Mouse (Mus musculus): ENCODE results near the gene Kctd17.

The Kctd17 gene

DNA sequence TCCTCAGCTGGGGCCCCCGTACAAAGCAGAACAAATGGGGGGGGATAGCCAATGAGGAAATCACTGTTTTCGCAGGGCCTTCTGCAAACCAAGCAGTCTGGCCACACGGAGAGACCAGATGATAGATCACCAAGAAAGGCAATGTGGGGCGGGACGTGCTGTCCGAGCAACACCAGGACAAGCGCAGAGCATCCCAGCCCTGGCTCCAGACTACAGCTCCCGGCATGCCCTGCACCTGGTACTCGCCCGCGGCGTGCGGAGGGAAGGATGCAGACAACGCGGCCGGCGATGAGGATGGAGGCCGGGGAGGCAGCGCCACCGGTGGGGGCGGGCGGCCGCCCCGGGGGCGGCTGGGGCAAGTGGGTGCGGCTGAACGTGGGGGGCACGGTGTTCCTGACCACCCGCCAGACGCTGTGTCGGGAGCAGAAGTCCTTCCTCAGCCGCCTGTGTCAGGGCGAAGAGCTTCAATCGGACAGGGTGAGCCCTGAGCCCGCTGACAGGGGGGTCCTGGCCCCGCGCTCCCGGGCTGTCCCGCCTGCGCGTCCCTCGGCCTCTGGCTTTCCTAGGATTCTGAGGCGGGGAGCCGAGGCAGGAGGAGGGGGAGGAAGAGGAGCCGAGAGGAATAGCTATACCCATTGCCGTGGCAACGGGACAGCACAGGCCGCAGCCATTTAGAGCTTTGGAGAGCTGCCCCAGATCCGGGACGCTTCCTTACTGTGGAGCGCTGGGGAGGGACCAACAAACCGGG, at the start of gene Kctd17:
Kctd17 (plus strand) TSS at position 174 of the 748 bp plus-strand sequence.
- in situ Hi-C loops (cut with MboI; ENCODE audit: low sequenced_read_pairs) = no loop called here

DNA sequence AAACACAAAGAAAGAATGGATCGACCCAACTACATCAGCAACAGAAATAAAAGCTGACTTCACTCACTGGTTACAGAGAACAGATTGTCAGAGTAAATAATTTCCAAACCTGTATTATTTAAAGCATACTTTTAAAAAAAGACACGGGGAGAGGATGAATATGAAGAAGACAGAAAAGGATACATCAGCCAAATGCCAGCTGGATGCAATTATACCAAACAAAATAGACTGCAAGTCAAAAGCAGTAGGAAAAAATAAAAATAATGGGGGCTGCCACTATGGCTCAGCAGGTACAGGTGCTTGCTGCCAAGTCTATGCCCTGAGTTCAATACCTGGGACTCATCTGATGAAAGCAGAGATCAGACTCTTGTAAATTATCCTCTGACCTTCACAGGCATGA, 48.2 kb upstream of the Kctd17 start:
- in situ Hi-C loops (cut with MboI; ENCODE audit: low sequenced_read_pairs) = no loop called here

DNA sequence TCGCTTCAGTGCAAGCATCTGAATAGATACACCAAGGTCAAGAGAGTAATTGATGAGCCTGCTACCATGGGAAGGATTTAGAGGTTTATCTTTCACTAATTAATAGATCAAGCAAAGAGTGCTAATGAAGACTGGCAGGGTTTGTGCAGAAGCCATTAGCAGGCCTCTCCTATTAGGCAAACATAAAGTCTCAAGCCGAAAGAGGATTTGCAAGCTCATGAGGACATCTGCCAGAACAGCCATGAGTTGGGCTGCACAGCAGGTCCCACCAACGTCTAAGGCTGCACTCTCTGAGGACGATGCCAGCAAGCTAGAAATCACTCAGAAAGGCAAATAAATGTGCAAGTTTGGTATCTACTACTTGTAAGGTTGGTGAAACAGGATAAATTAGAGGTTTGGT, 47.6 kb upstream of the Kctd17 start:
- in situ Hi-C loops (cut with MboI; ENCODE audit: low sequenced_read_pairs) = no loop called here

DNA sequence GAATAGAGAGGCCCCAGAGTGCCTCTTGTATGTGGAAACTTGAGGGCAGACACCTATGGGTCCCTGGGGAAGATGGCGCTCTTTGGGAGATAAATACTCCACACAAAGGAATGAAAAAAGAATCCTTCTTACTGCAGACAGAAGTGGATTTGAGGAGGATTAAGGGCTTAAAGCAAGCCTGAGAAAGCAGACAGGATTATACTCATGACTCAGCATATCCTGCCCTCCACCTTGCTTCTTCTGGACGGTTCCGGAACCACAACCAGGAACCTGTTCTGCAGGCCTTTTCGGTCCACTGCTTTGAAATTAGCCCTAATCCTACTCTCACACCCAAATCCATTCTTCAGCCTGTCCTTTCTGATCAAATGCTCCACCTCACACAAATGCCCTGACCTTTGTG, 46.2 kb upstream of the Kctd17 start:
- in situ Hi-C loops (cut with MboI; ENCODE audit: low sequenced_read_pairs) = no loop called here

DNA sequence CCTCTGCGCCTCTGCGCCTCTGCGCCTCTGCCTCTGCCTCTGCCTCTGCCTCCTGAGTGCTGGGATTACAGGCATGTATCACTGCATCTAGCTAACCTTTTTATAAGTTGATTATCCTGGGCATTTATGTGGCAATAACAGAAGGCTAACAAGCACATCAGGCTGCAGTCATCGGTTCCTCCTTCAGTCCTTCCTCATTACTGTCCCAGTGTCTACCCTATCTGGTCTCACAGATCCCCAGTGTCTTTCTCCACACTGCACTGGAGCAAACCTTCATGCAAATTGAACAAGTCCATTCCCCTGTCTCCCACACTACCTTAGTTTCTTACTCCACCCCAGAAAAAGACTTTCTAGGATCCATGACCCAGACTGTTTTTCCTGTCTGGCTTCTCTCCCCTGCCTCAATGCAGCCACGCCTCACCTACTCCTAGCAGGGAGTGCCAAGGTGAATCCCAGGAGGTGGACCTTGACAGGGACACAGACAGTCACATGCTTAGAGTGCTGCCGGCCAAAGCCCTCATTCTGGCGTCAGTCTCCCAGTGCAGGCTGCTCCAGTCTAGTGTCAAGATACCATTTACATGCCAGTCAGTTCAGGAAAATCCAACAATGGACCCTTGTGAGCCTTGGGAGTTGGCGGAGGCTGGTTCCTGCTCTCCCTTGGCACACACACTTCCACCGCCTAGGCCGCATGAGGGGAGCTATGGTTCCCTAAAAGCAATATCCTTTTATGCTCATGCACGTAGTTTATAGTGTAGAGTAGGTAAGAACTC, 44.7 kb upstream of the Kctd17 start:
- in situ Hi-C loops (cut with MboI; ENCODE audit: low sequenced_read_pairs) = no loop called here

DNA sequence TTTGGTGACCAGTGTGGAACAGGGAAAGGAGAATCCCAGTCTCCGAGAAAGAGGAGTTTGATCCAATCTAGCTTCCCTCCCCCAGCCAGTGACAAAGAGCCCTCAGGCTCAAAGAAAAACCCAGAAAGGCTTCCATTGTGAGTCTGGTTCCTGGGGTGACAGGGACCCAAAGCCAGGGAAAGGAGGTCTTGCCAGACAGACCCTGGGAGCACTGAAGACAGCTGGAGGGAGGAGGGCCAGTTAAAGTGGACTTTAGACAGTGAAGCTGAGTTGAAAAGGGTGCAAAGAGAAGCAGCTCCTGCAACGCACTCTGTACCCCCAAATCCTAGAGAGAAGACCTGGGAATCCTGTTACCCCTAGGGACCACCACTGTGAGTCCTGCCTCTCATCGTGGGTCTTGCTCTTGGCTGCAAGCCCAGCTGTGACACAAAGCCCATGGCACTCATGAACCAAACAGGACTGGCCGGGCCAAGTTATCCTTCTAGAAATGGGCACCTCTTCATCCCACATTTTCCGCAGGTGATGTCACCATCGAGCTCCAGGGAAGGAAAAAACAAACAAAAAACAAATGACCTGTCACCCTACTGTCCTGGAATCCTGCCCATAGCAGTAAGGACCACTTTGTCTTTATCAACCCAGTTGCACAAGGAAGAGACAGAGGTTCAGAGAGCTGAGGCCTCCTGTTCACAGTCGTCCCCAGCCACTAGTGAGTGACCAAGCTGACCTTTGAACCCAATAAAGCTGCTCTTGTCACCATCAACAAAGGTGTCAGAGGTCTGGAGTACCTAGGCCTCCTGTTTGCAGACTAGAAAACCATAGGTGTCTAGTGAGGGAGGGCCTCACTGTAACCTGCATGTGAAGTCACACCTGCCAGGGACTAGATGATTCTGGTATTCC, 43.9 kb upstream of the Kctd17 start:
- in situ Hi-C loops (cut with MboI; ENCODE audit: low sequenced_read_pairs) = no loop called here

DNA sequence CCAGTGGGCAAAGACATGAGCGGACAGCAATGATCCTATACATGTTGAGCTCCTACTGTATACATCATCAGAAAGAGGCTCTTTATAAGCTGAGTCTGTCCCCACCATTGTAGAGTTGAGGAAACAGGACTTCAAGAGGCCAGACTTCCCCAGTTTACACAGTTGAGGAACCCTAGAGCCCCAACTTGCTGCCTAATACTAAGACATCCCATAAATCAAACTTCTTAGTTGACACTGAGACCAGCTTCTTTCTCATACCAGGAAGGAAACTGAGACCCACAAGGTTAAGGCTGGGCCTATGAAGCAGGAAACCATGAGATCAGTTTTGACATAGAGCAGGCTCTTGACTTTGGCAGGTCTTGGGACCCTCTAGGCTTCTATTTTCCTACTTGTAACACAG, 42.8 kb upstream of the Kctd17 start:
- in situ Hi-C loops (cut with MboI; ENCODE audit: low sequenced_read_pairs) = no loop called here

DNA sequence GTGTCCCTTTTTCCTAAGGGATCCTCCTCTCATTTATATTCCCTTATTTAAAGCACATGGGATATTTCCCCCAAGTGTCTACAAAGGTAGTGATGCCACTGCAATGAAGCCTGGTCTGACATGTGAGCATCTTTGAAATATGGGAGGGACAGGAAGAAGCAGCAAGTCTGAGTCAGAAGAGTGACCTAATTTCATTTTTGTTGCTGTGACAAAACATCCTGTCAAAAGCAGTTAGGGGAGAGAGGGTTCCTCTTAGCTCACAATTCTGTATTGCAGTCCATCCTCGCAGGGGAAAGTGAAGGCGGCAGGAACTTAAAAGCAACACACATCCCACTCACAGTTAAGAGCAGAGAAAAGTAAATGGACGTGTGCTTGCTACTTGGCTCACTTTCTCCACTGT, 37.5 kb upstream of the Kctd17 start:
- in situ Hi-C loops (cut with MboI; ENCODE audit: low sequenced_read_pairs) = no loop called here

DNA sequence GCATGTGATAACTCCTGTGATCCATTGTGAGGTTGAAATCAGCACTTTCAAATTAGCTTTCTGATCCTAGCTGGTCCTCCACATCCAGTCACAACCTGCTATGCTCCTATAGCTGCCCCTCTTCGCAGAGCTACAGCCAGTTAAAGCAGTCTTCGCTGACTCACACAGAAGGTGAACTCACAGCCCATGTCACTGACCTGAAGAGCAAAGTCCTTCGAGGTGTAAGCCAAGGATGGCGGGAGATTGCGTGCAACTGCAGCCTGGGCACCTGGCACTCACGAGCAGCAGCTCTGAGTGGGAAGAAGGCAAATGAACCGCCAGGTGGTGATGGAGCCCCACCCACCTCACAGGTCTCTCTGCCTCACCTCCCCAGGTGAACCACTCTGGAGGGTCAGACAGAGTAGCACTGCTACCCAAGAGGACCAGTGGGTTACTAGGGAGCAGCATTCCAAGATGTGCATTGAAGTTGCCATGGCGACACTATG, 32.8 kb upstream of the Kctd17 start, which contains the start of gene Tex33:
Tex33 (minus strand) TSS at position 435 of the 485 bp plus-strand sequence.
- in situ Hi-C loops (cut with MboI; ENCODE audit: low sequenced_read_pairs) = no loop called here

DNA sequence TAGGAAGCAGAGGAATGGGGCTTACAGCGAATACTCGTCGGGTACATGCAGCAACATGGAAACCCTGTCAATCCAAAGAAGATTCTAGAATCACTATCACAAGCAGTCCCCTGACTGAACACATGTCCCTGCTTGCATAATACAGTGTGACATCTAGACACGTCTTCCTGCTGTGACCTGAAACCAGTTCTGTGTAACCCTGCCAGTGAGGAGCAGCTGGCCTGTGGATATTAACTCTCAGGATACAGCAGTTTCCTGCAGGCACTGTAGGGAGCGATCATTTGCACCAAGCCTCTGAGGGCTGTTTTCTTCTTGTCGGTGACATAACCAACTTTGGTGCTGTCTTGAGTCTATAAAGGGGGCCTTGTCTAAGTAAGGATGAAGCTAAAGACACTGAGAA, 27.0 kb upstream of the Kctd17 start:
- in situ Hi-C loops (cut with MboI; ENCODE audit: low sequenced_read_pairs) = no loop called here

DNA sequence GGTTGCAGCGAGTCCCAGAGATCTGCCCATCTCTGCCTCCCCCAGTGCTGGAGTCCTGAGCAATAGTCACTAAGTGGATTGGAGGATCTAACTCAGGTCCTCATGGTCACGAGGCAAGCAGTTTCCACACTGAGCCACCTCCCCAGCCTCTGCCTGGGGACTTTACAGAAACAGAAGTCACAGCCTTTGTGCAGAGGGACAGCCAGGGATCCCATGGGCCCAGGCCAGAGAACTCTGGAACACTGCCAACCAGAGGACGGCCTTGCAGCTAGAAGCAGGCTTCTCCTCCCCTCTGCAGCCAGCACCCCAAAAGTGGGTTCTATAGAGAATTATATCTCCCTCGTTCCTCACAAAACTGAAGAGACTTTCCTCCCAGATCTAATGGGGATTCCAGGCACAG, 26.4 kb upstream of the Kctd17 start:
- in situ Hi-C loops (cut with MboI; ENCODE audit: low sequenced_read_pairs) = no loop called here

DNA sequence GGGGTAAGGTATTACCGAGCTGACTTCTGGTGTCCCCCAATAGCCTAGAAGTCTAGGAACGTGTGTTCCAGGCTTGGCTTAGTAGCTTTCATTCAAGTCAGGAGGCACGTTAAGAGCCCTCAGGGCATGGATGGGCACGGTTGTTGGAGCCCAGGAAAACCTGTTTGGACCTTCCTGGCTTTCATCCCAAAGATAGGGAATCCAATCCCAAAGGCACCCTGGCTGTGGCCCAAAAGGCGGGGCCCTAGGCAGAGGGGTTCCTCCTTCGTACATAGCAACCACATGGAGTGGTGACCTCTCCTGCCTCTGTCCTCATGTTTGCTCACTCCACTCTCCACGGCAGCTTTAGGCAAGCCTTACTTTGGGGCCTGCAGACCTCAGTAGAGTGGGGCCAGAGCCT, 25.9 kb upstream of the Kctd17 start:
- in situ Hi-C loops (cut with MboI; ENCODE audit: low sequenced_read_pairs) = no loop called here

DNA sequence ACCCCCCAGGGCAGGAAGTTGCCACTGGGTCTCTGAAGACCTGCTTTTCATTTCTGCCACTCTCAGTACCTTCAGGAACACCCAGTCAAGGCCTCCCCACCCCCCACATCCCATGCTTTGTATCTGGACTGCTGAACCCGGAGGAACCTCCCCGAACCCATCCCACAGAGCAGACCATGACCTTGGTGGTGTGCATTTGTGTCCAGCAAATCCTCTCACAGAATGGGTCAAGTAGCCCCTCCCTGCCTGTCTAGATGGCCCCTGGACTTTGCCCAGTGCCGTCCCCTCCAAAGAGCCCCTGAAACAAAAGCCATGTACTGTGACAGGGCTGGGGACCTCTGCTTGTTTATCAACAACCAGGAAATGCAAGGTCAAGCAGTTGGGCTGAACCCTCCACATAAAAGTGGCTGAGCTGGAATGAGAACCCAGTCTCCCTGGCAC, 25.0 kb upstream of the Kctd17 start:
- in situ Hi-C loops (cut with MboI; ENCODE audit: low sequenced_read_pairs) = no loop called here

DNA sequence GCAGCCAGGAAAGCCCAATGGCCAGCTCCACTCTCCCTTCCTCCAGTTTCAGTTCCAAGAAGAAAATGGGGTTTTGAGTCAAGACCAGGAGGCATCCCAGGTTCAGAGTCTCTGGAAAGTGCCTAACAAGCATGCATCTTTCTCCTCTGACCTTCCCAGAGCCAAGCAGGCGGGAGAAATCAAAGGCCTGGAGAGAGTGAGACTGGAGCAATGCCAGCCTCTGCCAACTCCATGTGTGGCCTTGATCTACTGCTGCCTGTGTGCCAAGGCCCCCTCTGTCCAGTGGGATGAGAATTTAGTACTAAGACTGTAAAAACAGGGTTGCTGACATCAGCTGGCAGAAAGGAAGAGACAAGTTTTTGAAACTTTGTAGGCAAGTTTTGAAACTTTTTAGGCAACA, 24.5 kb upstream of the Kctd17 start:
- in situ Hi-C loops (cut with MboI; ENCODE audit: low sequenced_read_pairs) = no loop called here

DNA sequence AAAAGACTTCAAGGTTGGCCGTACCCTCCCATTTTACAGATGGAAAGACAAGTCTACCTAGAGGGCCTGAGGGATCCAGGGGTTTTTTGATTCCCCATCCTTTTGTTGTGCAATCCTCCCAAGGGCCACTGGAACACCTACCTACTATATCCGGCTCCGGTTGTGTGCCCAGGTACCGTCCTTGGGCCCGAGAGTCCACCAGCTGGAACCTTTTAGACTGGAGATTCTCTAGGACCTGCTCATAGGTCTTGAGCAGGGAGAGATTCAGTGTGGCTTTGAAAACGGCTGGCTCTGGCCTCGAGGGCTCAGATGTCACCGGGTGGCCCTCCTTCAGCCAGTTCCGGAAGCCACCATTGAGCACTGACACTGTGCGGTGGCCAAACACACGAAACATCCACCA, 23.3 kb upstream of the Kctd17 start:
- in situ Hi-C loops (cut with MboI; ENCODE audit: low sequenced_read_pairs) = no loop called here

DNA sequence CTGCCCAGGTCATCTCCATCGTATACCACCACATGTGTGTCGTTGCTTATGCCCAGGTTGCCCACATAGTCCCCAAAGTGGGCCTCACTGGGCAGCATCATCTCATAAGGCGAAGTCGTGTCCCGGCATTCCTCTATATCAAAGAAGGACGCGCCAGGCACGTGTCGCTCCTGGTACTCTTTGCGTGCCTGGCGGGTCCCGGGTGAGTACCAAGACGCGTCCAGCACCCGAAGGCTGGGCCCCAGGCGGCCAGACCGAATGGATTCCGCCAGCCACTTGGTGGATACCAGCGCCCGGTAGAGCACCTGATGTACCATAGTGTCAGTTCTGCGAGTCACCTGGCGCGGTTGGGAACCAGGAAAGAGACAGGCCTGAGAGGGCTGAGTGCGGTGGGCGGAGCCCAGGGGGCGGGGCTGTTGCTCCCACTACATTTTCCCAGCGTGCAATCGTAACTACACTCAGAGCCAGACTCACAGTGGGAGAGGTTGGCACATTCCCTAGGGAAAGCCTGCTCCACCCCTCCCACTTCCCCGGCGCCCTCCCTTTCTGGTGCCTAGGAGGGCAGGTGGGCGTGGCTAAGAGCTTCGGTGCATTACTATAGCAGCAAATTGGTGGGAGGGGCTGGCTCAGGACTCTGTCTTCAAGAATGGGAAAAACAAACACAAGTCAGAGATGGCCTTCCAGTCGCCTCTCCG, 22.7 kb upstream of the Kctd17 start, which contains the start of gene Tst:
Tst (minus strand) TSS at position 391 of the 695 bp plus-strand sequence.
- in situ Hi-C loops (cut with MboI; ENCODE audit: low sequenced_read_pairs) = no loop called here

DNA sequence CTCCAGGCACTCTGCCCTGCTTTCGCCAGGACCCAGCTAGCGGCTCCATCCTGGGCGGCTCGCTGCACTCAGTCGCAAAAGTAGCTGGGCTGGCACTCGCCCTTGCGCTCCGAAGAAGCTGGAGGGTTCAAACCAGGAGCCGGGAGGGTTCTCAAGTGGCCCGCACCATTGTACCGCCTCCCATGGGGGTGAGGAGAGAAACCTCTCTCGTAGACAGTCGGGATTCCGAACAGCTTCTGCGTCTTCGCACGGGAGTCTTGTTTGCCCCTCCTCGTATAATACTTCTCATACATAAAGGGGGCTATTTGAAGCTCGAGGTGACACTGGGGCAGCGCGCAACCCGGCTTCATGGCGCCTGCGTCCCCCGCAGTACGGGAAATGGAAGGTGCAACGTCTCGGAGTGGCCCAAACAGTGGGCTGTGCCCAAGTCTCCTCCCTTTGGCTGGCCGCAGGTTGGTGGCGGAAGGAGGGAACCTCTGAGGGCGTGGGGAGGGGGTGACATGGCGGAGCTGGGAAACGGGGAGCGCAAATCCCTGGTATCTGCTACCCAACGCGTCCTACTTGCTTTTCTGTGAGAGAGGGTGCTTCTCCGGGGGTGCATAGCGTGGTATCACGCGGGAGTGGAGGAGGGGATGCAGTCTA, 21.9 kb upstream of the Kctd17 start, which contains the start of gene Mpst:
Mpst (plus strand) TSS at position 124 of the 642 bp plus-strand sequence.
- in situ Hi-C loops (cut with MboI; ENCODE audit: low sequenced_read_pairs) = no loop called here

DNA sequence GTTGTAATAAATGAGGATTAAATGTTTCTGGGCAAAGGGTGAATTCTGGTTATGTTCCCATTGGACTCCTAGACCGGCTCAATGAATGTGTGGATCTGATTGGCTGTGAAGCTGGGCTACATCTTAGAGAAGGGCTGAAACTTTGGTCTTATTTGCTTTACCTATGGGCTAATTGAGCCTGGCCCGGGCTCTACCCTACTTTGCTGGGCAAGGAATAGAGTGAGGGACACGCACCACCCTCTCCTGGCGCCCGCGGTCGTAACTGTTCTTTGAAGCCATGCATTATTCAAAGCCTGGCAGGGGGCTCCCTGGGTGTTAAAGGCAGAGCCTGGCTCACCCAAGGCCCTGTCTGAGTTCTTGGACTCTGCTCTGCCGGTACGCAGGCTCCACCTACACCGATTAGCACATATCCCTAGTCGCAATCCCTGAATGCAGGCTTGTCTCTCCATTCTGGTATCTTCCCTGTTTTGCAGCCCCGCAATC, 18.8 kb upstream of the Kctd17 start:
- in situ Hi-C loops (cut with MboI; ENCODE audit: low sequenced_read_pairs) = no loop called here

DNA sequence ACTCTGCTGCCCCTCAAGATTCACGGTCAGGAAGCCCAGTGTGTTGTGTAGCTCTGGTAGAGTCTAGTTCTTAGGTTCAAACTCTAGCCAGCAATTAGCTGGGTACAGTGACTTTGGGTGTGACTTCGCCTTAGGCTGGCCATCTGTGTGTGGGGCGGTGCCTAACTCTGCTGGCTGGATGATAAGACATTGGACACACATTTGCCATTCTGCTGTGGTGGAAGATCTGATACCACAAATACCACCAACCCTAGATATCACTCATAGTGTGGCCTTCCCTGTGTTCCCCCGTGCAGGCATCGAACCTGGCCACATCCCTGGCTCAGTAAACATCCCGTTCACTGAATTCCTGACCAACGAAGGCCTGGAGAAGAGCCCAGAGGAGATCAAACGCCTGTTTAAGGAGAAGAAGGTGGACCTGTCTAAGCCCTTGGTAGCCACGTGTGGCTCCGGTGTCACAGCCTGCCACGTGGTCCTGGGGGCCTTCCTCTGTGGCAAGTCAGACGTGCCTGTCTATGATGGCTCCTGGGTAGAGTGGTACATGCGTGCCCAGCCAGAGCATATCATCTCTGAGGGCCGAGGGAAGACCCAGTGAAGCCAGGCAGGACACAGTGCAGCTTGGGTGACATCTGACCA, 15.2 kb upstream of the Kctd17 start:
- in situ Hi-C loops (cut with MboI; ENCODE audit: low sequenced_read_pairs) = no loop called here

All from CH12F3 (cell line).